ENCODE assay signal across 9 mouse cellular contexts in the genomic region with DNA sequence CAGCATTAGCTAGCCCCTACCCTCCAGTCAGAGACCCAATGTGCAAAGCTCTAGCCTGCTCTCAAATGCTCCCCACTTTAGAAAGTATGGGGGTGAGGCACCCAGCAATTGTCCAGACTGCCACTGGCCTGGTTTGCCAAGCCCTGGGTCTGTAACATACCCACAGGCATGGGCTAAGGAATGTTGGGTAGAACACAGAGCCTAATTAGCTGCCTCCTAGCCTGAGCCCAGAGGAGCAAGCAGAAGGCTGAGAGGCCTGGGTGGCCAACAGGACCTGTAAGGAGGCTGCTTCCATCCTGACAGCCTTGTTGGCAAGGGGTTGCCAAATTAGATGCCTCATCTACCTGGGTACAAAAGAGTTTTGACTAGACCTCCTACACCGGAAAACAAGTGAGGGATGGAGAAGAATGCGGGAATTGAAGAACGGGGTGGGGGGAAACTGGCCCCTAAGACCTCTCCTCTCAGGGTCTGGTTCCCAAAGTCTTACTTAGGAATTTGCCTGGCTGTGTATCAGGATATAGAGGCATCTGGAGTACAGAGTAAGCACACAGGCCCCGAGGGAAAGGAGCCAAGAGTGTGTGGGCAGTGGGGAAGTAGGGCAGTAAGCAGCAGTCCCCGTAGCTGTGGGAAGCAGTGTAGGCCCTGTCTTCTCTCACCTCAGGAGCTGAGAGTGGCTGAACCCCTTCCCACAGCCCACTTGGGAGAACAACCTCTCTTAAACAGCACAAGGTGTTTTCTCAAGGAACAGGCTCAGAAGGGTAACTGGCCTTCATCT. TPM values are rescaled to one million over a fixed set of nuclear protein-coding genes. Genes with fewer than 3 reads are reported as not detected.
DNase-seq lines count a peak whose midpoint lies in the region; ATAC-seq and TF ChIP-seq lines count a peak whose summit lies in the region.
"Had no signal": no experiment of that assay in that cellular context is flagged by ENCODE, and none has a peak within 500 bp of the region (broad histone marks: within the 10 kb centered on the region; RNA-seq: fewer than 3 reads in every experiment).

No protein-coding gene starts in this region.

- no peak overlapping the region for H3K4me3 ChIP-seq in intestine, embryonic 16.5 days (ENCODE audit: low read length)
- no peak overlapping the region for H3K4me3 ChIP-seq in intestine, embryonic 15.5 days (replicated peaks)
- H3K4me3 ChIP-seq in embryonic facial prominence, embryonic 10.5 days, result no peak overlapping the region
- H3K4me3 ChIP-seq in intestine, postnatal 0 days (ENCODE audit: low read depth, low read length), result no peak overlapping the region
- H3K4me3 ChIP-seq in liver, embryonic 12.5 days, result no peak overlapping the region

- H3K27ac ChIP-seq in intestine, embryonic 16.5 days (ENCODE audit: low read length), result peak overlapping the region; percentile 46
- H3K27ac ChIP-seq in intestine, embryonic 15.5 days, result no peak overlapping the region
- peak overlapping the region; percentile 45; the same call in 1 of the 2 replicates for H3K27ac ChIP-seq in embryonic facial prominence, embryonic 10.5 days (replicated peaks)
- H3K27ac ChIP-seq in intestine, postnatal 0 days (ENCODE audit: low read depth, low read length), result peak overlapping the region; percentile 17; the same call in 1 of the 2 replicates
- no peak overlapping the region for H3K27ac ChIP-seq in liver, embryonic 12.5 days

- H3K4me2 ChIP-seq in intestine, embryonic 16.5 days (ENCODE audit: low read depth, low read length), result no peak overlapping the region
- no peak overlapping the region for H3K4me2 ChIP-seq in intestine, embryonic 15.5 days (replicated peaks)
- H3K4me2 ChIP-seq in intestine, postnatal 0 days (replicated peaks; ENCODE audit: low read depth), result no peak overlapping the region
- H3K4me2 ChIP-seq in liver, embryonic 12.5 days, result no peak overlapping the region

- H3K9me3 ChIP-seq in intestine, embryonic 16.5 days (ENCODE audit: control insufficient read depth, low read length), result no peaks in the 10 kb centered on the region
- no peaks in the 10 kb centered on the region for H3K9me3 ChIP-seq in intestine, embryonic 15.5 days
- no peaks in the 10 kb centered on the region for H3K9me3 ChIP-seq in embryonic facial prominence, embryonic 10.5 days
- no peaks in the 10 kb centered on the region for H3K9me3 ChIP-seq in intestine, postnatal 0 days (ENCODE audit: control insufficient read depth)
- H3K9me3 ChIP-seq in liver, embryonic 12.5 days (replicated peaks), result no peaks in the 10 kb centered on the region

- DNase-seq in embryonic facial prominence, embryonic 10.5 days (ENCODE audit: low spot score), result no peak
- DNase-seq in right cerebral cortex, adult 18-20 months, result peak; percentile 88
- DNase-seq in spleen, postnatal 36 days (ENCODE audit: low spot score in 2 of 2), result no peak

- no peak for TF ChIP-seq CTCF in intestine, postnatal 0 days (IDR thresholded peaks at IDR 0.05; ENCODE audit: low read depth)

- 73% methylated on average over 5 of the region's 5 CpGs for WGBS in intestine, embryonic 16.5 days
- 65% methylated on average over 5 of the region's 5 CpGs for WGBS in intestine, embryonic 15.5 days
- 71% methylated on average over 5 of the region's 5 CpGs for WGBS in embryonic facial prominence, embryonic 10.5 days
- WGBS in intestine, postnatal 0 days, result 72% methylated on average over 5 of the region's 5 CpGs
- 68% methylated on average over 5 of the region's 5 CpGs for WGBS in liver, embryonic 12.5 days (ENCODE audit: insufficient replicate concordance)

- no peak for ATAC-seq in intestine, embryonic 16.5 days
- no peak for ATAC-seq in intestine, embryonic 15.5 days
- no peak for ATAC-seq in intestine, postnatal 0 days
- ATAC-seq in liver, embryonic 12.5 days, result no peak
- ATAC-seq in erythroid progenitor cell, adult 5-6 weeks (replicated peaks; ENCODE audit: low FRiP score, poor library complexity, severe bottlenecking), result no peak

- peak overlapping the region; percentile 7; the same call in 1 of the 2 replicates for H3K9ac ChIP-seq in intestine, embryonic 16.5 days (ENCODE audit: low read depth, low read length)
- H3K9ac ChIP-seq in intestine, embryonic 15.5 days, result no peak overlapping the region
- no peak overlapping the region for H3K9ac ChIP-seq in intestine, postnatal 0 days (ENCODE audit: low read depth, low read length)
- no peak overlapping the region for H3K9ac ChIP-seq in liver, embryonic 12.5 days

- peaks cover 11% of the 10 kb centered on the region for H3K4me1 ChIP-seq in intestine, embryonic 16.5 days (ENCODE audit: control insufficient read depth, insufficient read depth, low read length)
- H3K4me1 ChIP-seq in intestine, embryonic 15.5 days (replicated peaks), result peaks cover 19% of the 10 kb centered on the region
- peaks cover 43% of the 10 kb centered on the region for H3K4me1 ChIP-seq in embryonic facial prominence, embryonic 10.5 days
- no peaks in the 10 kb centered on the region for H3K4me1 ChIP-seq in intestine, postnatal 0 days (replicated peaks; ENCODE audit: control insufficient read depth, insufficient read depth, low read length)
- H3K4me1 ChIP-seq in liver, embryonic 12.5 days, result peaks cover 30% of the 10 kb centered on the region

- no peaks in the 10 kb centered on the region for H3K27me3 ChIP-seq in intestine, embryonic 16.5 days (replicated peaks; ENCODE audit: control insufficient read depth, insufficient read depth, low read length)
- H3K27me3 ChIP-seq in intestine, embryonic 15.5 days (replicated peaks), result no peaks in the 10 kb centered on the region
- H3K27me3 ChIP-seq in embryonic facial prominence, embryonic 10.5 days (replicated peaks; ENCODE audit: low read depth, poor library complexity, severe bottlenecking), result no peaks in the 10 kb centered on the region
- H3K27me3 ChIP-seq in intestine, postnatal 0 days (replicated peaks; ENCODE audit: control insufficient read depth, insufficient read depth, low read length), result no peaks in the 10 kb centered on the region
- peaks cover 8% of the 10 kb centered on the region; the same call in 1 of the 2 replicates for H3K27me3 ChIP-seq in liver, embryonic 12.5 days (replicated peaks)

- no peaks in the 10 kb centered on the region for H3K36me3 ChIP-seq in intestine, embryonic 16.5 days (ENCODE audit: control insufficient read depth, insufficient read depth, low read length)
- peaks cover 4% of the 10 kb centered on the region for H3K36me3 ChIP-seq in intestine, embryonic 15.5 days
- H3K36me3 ChIP-seq in embryonic facial prominence, embryonic 10.5 days (replicated peaks), result peaks cover 53% of the 10 kb centered on the region
- H3K36me3 ChIP-seq in intestine, postnatal 0 days (ENCODE audit: control insufficient read depth, insufficient read depth), result peaks cover 16% of the 10 kb centered on the region; the same call in 1 of the 2 replicates
- peaks cover 26% of the 10 kb centered on the region for H3K36me3 ChIP-seq in liver, embryonic 12.5 days

RNA-seq across cellular contexts. Expression of a gene that starts 17.6 kb away (rescaled TPM):
- 1.9 and 2.2 TPM in 2 replicates for polyA plus RNA-seq in intestine, embryonic 16.5 days (2015; fragmentation: Nextera tagmentation; extraction: Ambion mirVana)
- polyA plus RNA-seq in intestine, embryonic 15.5 days (2015; fragmentation: Nextera tagmentation; extraction: Ambion mirVana), result 2.7 and 3.6 TPM in 2 replicates
- 4.7 and 7.6 TPM in 2 replicates for polyA plus RNA-seq in embryonic facial prominence, embryonic 10.5 days (2016; fragmentation: Nextera tagmentation; extraction: Ambion mirVana)
- 1.8 and 2.0 TPM in 2 replicates for polyA plus RNA-seq in intestine, postnatal 0 days (2015; fragmentation: Nextera tagmentation; extraction: Ambion mirVana)
- 2.0 TPM in 2 replicates for polyA plus RNA-seq in liver, embryonic 12.5 days (2016; fragmentation: Nextera tagmentation; extraction: Ambion mirVana)
- total RNA-seq in erythroid progenitor cell, adult 5-6 weeks (2015; ENCODE audit: low replicate concordance), result 11.3 and 15.1 TPM in 2 replicates
- 9.0 and 22.3 TPM in 2 replicates for total RNA-seq in erythroid progenitor cell, adult 5-6 weeks (2017; ENCODE audit: low replicate concordance)

RNA-seq across cellular contexts. Expression of a gene that starts 35.9 kb away (rescaled TPM):
- 0.06 TPM in 1 of 2 replicates, not detected in the other for polyA plus RNA-seq in intestine, embryonic 16.5 days (2015; fragmentation: Nextera tagmentation; extraction: Ambion mirVana)
- polyA plus RNA-seq in intestine, embryonic 15.5 days (2015; fragmentation: Nextera tagmentation; extraction: Ambion mirVana), result 0.03 and 0.08 TPM in 2 replicates
- polyA plus RNA-seq in embryonic facial prominence, embryonic 10.5 days (2016; fragmentation: Nextera tagmentation; extraction: Ambion mirVana), result 0.07 TPM in 1 of 2 replicates, not detected in the other
- 0.07 TPM in 1 of 2 replicates, not detected in the other for polyA plus RNA-seq in intestine, postnatal 0 days (2015; fragmentation: Nextera tagmentation; extraction: Ambion mirVana)
- not detected in 2 replicates for polyA plus RNA-seq in liver, embryonic 12.5 days (2016; fragmentation: Nextera tagmentation; extraction: Ambion mirVana)
- total RNA-seq in erythroid progenitor cell, adult 5-6 weeks (2015; ENCODE audit: low replicate concordance), result not detected in 2 replicates
- not detected in 2 replicates for total RNA-seq in erythroid progenitor cell, adult 5-6 weeks (2017; ENCODE audit: low replicate concordance)
- polyA plus RNA-seq: liver, embryonic 16.5 days had no signal

RNA-seq across cellular contexts. Expression of a gene that starts 37.8 kb away (rescaled TPM):
- not detected in 2 replicates for polyA plus RNA-seq in intestine, embryonic 16.5 days (2015; fragmentation: Nextera tagmentation; extraction: Ambion mirVana)
- not detected in 2 replicates for polyA plus RNA-seq in intestine, embryonic 15.5 days (2015; fragmentation: Nextera tagmentation; extraction: Ambion mirVana)
- polyA plus RNA-seq in embryonic facial prominence, embryonic 10.5 days (2016; fragmentation: Nextera tagmentation; extraction: Ambion mirVana), result 0.27 TPM in 1 of 2 replicates, not detected in the other
- not detected in 2 replicates for polyA plus RNA-seq in intestine, postnatal 0 days (2015; fragmentation: Nextera tagmentation; extraction: Ambion mirVana)
- not detected in 2 replicates for polyA plus RNA-seq in liver, embryonic 12.5 days (2016; fragmentation: Nextera tagmentation; extraction: Ambion mirVana)
- not detected in 2 replicates for total RNA-seq in erythroid progenitor cell, adult 5-6 weeks (2015; ENCODE audit: low replicate concordance)
- not detected in 2 replicates for total RNA-seq in erythroid progenitor cell, adult 5-6 weeks (2017; ENCODE audit: low replicate concordance)
- polyA plus RNA-seq: liver, embryonic 16.5 days had no signal

RNA-seq across cellular contexts. Expression of a gene that starts 52.6 kb away (rescaled TPM):
- 0.16 and 0.24 TPM in 2 replicates for polyA plus RNA-seq in intestine, embryonic 16.5 days (2015; fragmentation: Nextera tagmentation; extraction: Ambion mirVana)
- polyA plus RNA-seq in intestine, embryonic 15.5 days (2015; fragmentation: Nextera tagmentation; extraction: Ambion mirVana), result 0.14 and 0.25 TPM in 2 replicates
- polyA plus RNA-seq in embryonic facial prominence, embryonic 10.5 days (2016; fragmentation: Nextera tagmentation; extraction: Ambion mirVana), result 0.09 TPM in 1 of 2 replicates, not detected in the other
- 0.83 and 1.5 TPM in 2 replicates for polyA plus RNA-seq in intestine, postnatal 0 days (2015; fragmentation: Nextera tagmentation; extraction: Ambion mirVana)
- not detected in 2 replicates for polyA plus RNA-seq in liver, embryonic 12.5 days (2016; fragmentation: Nextera tagmentation; extraction: Ambion mirVana)
- not detected in 2 replicates for total RNA-seq in erythroid progenitor cell, adult 5-6 weeks (2015; ENCODE audit: low replicate concordance)
- not detected in 2 replicates for total RNA-seq in erythroid progenitor cell, adult 5-6 weeks (2017; ENCODE audit: low replicate concordance)
- polyA plus RNA-seq: liver, embryonic 16.5 days had no signal

RNA-seq across cellular contexts. Expression of a gene that starts 53.1 kb away (rescaled TPM):
- 0.06 and 0.07 TPM in 2 replicates for polyA plus RNA-seq in intestine, embryonic 16.5 days (2015; fragmentation: Nextera tagmentation; extraction: Ambion mirVana)
- 0.08 TPM in 1 of 2 replicates, not detected in the other for polyA plus RNA-seq in intestine, embryonic 15.5 days (2015; fragmentation: Nextera tagmentation; extraction: Ambion mirVana)
- polyA plus RNA-seq in embryonic facial prominence, embryonic 10.5 days (2016; fragmentation: Nextera tagmentation; extraction: Ambion mirVana), result not detected in 2 replicates
- 0.17 and 0.38 TPM in 2 replicates for polyA plus RNA-seq in intestine, postnatal 0 days (2015; fragmentation: Nextera tagmentation; extraction: Ambion mirVana)
- polyA plus RNA-seq in liver, embryonic 12.5 days (2016; fragmentation: Nextera tagmentation; extraction: Ambion mirVana), result not detected in 2 replicates
- total RNA-seq in erythroid progenitor cell, adult 5-6 weeks (2015; ENCODE audit: low replicate concordance), result not detected in 2 replicates
- not detected in 2 replicates for total RNA-seq in erythroid progenitor cell, adult 5-6 weeks (2017; ENCODE audit: low replicate concordance)
- polyA plus RNA-seq: liver, embryonic 16.5 days had no signal

Comparison
In these comparisons a context has a peak if more than half of its experiments do, and no peak if none do; other contexts are left out.
1. H3K27ac ChIP-seq: peak in intestine, embryonic 16.5 days (single experiment), embryonic facial prominence, embryonic 10.5 days (single experiment) and intestine, postnatal 0 days (single experiment); none in intestine, embryonic 15.5 days (single experiment) and liver, embryonic 12.5 days (single experiment).